Mouse (Mus musculus) neural tube, embryonic 14.5 days (tissue): ENCODE data around the gene Crybb2. TPM values are rescaled to one million over a fixed set of nuclear protein-coding genes. Genes with fewer than 3 reads are reported as not detected.
A peak's percentile ranks its signal among the peaks of the same experiment; 100 is the strongest.

Source experiments
- ATAC-seq: fragments of 200-750 bp; cut with Nextera tagmentation; 2 replicates; pipeline ENCODE4 v1.8.0; 2017; ENCODE audit warnings: low read depth, mild to moderate bottlenecking, moderate TSS enrichment, moderate library complexity
- H3K27ac ChIP-seq: fragments of 300-500 bp; sonication (generic); 2 replicates; pipeline ENCODE4 v1.5.1; 2014; ENCODE audit warnings: low read depth, mild to moderate bottlenecking, control low read depth, low read length, moderate library complexity, mixed read lengths
- H3K27me3 ChIP-seq: fragments of 300-500 bp; sonication (generic); 2 replicates; pipeline ENCODE4 v1.6.1; 2014; ENCODE audit warnings: low read length; ENCODE audit not compliant: control insufficient read depth, insufficient read depth
- H3K36me3 ChIP-seq: fragments of 300-500 bp; sonication (generic); 2 replicates; pipeline ENCODE4 v1.6.1; 2014; ENCODE audit warnings: low read length, mixed read lengths; ENCODE audit not compliant: control insufficient read depth, insufficient read depth
- H3K4me1 ChIP-seq: fragments of 300-500 bp; sonication (generic); 2 replicates; pipeline ENCODE4 v1.6.1; 2014; ENCODE audit warnings: low read length; ENCODE audit not compliant: control insufficient read depth, insufficient read depth
- H3K4me2 ChIP-seq: fragments of 300-500 bp; sonication (generic); 2 replicates; pipeline ENCODE4 v1.6.1; 2014; ENCODE audit warnings: mild to moderate bottlenecking, low read depth, low read length, control low read depth
- H3K4me3 ChIP-seq: fragments of 300-500 bp; sonication (generic); 2 replicates; pipeline ENCODE4 v1.5.1; 2014; ENCODE audit warnings: low read depth, low read length, control low read depth, mixed read lengths
- H3K9ac ChIP-seq: fragments of 300-500 bp; sonication (generic); replicated peaks from 2 replicates; pipeline ENCODE4 v1.6.1; 2014; ENCODE audit warnings: low read depth, mild to moderate bottlenecking, control low read depth, low read length, mixed read lengths
- H3K9me3 ChIP-seq: fragments of 300-500 bp; sonication (generic); 2 replicates; pipeline ENCODE4 v1.6.1; 2016; ENCODE audit warnings: low read length; ENCODE audit not compliant: control insufficient read depth
- WGBS: fragments of 180-500 bp; shearing (Covaris S2); extraction: QIAGEN DNeasy Blood & Tissue Kit; methylation state at CpG from one replicate; pipeline ENCODE4 v1.1.7; 2014; 5-methylcytosine and 5-hydroxymethylcytosine counted together
- polyA plus RNA-seq: library from polyadenylated mRNA; unstranded; fragments of >200 nt; fragmentation: Nextera tagmentation; extraction: Ambion mirVana; gene quantifications from 2 replicates; pipeline ENCODE4 v1.2.1, GENCODE M21; 2014

Gene Crybb2
- not detected in 2 replicates for polyA plus RNA-seq

DNA sequence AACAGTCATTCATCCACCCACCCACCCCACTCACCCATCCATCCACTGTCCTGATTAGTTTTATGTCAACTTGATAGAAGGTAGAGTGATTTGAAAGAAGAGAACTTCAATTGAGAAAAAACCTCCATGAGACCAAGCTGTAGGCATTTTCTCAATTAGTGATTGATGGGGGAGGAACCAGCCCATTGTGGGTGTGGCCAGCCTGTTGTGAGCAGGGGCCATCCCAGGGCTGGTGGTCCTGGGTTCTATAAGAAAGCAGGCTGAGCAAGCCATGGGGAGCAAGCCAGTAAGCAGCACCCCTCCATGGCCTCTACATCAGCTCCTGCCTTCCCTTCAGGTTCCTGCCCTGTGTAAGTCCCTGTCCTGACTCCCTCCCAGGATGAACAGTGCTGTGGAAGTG, at the start of gene Crybb2:
Gene Crybb2, minus strand, starts transcription at position 101 of the 400 bp plus-strand sequence.
- no peaks in the 10 kb centered on the region for H3K9me3 ChIP-seq
- H3K4me3 ChIP-seq, result no peak within 1 kb of the TSS
- no peaks in the 10 kb centered on the region for H3K27me3 ChIP-seq
- H3K4me1 ChIP-seq, result no peaks in the 10 kb centered on the region
- no peaks in the 10 kb centered on the region for H3K36me3 ChIP-seq
- no peak for ATAC-seq
- H3K27ac ChIP-seq, result no peak within 1 kb of the TSS
- no peak within 1 kb of the TSS for H3K4me2 ChIP-seq
- no peak within 1 kb of the TSS for H3K9ac ChIP-seq

DNA sequence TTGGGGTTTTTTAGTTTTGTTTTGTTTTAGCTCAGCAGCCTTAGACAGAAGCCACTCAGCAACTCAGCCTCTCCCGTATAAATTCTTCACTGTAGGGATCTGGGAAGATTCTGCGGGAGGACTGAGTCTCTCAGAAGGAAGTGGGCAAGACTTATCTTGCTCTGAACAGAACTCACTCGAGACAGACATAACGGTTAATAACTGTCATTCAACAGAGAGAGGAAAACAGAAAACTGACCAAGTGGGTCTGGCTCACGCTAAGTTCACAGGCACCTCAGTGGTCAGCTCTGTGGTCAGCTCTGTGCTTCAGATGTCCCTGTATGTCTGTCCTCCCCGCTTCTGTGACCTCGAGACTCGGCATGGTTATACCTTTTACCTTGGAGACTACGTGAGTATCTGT, 49.4 kb upstream of the Crybb2 start:
- no peaks in the 10 kb centered on the region for H3K9me3 ChIP-seq
- no peak for ATAC-seq
- H3K4me1 ChIP-seq, result peaks cover 11% of the 10 kb centered on the region
- no peak overlapping the region for H3K27ac ChIP-seq
- H3K9ac ChIP-seq, result no peak overlapping the region
- H3K4me2 ChIP-seq, result no peak overlapping the region
- H3K36me3 ChIP-seq, result no peaks in the 10 kb centered on the region
- H3K27me3 ChIP-seq, result no peaks in the 10 kb centered on the region
- 83% methylated on average over 9 of the region's 9 CpGs for WGBS
- H3K4me3 ChIP-seq, result no peak overlapping the region

- H3K4me1 ChIP-seq, result peaks cover 11% of the 10 kb centered on the region
- WGBS, result 64% methylated on average over 6 of the region's 6 CpGs
- ATAC-seq, result no peak
Measured at GRCm38 (mm10) chr5:113118695-113119094, 48.8 kb upstream of the Crybb2 start.

GRCm38 (mm10) chr5:113117361-113117760, 47.4 kb upstream of the Crybb2 start:
- H3K36me3 ChIP-seq, result no peaks in the 10 kb centered on the region
- H3K27ac ChIP-seq, result no peak overlapping the region
- no peak overlapping the region for H3K9ac ChIP-seq
- no peaks in the 10 kb centered on the region for H3K27me3 ChIP-seq
- H3K4me2 ChIP-seq, result no peak overlapping the region
- H3K4me3 ChIP-seq, result no peak overlapping the region
- peaks cover 11% of the 10 kb centered on the region for H3K4me1 ChIP-seq
- WGBS, result 64% methylated on average over 5 of the region's 5 CpGs
- ATAC-seq, result no peak
- no peaks in the 10 kb centered on the region for H3K9me3 ChIP-seq

More at GRCm38 (mm10) chr5:113118695-113119094, 48.8 kb upstream of the Crybb2 start:
- Histone ChIP-seq H3K9ac (no peak overlapping the region), H3K27ac (no peak overlapping the region), H3K4me2 (no peak overlapping the region), H3K27me3 (no peaks in the 10 kb centered on the region), H3K9me3 (no peaks in the 10 kb centered on the region), H3K36me3 (no peaks in the 10 kb centered on the region), H3K4me3 (no peak overlapping the region)

DNA sequence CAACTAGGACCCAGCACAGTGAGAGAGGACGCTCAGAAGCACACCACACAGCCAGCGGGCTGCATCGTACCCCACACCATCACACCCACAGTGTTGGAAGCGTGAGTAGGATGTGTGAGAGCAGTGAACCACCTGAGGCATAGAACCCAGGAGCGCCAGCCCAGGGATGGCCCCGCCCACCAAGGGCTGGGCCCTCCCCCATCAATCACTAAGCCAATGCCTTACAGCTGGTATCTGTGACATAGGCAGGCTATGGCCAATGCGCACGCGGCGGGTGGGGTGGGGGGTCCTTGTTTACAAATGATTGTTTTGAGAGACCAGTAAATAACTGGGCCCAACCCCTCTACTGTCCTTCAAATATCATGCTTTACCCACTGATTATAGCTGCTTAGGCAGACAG, 46.0 kb upstream of the Crybb2 start:
- H3K9me3 ChIP-seq, result no peaks in the 10 kb centered on the region
- no peaks in the 10 kb centered on the region for H3K36me3 ChIP-seq
- no peak overlapping the region for H3K27ac ChIP-seq
- no peak overlapping the region for H3K9ac ChIP-seq
- H3K4me3 ChIP-seq, result no peak overlapping the region
- WGBS, result 77% methylated on average over 10 of the region's 10 CpGs
- H3K4me2 ChIP-seq, result no peak overlapping the region
- H3K4me1 ChIP-seq, result peaks cover 7% of the 10 kb centered on the region; the same call in 1 of the 2 replicates
- ATAC-seq, result no peak
- H3K27me3 ChIP-seq, result no peaks in the 10 kb centered on the region

DNA sequence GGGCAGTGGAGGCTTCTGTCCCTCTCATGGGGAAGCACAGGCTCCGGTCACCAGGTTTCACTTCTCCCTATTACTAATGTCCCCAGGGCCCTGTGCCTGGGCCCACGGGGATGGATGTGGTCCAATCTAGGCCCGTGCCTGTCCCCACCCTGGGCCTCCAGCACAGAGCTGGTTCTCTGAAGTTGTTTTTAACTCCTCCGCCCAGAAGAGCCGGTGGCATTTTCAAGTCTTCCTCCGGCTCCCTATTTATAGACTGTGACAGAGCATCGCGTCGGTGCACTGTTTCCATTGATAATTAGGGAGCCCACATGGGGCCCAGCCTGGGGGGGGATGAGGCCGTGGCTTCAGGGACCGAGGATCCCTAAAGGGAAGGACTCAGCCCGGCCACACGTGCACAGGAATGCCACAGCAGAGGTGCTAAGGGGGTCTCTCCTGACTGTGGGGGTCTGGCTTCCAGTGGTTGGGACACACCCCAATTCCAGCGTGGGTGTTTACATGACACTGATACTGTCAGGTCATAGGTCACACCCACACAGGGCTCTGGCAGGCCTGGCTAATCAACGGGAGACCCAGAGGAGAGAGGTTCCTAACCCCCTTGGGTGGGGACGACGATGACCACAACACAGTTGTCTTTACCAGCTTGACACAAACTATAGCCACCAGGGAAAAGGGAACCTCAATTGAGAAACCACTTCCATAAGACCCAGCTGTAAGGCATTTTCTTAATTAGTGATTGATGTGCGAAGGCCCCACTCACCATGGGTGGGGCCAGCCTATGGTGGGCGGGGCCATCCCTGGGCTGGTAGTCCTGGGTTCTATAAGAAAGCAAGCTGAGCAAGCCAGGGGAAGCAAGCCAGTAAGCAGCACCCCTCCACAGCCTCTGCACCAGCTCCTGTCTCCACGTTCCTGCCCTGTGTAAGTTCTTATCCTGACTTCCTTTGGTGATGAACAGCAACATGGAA, 44.6 kb upstream of the Crybb2 start:
- Histone ChIP-seq H3K27ac (no peak overlapping the region), H3K4me1 (0 out of 2 replicates have a peak, but pooled peaks cover 6% of the 10 kb centered on the region), H3K4me2 (no peak overlapping the region), H3K9me3 (no peaks in the 10 kb centered on the region), H3K36me3 (no peaks in the 10 kb centered on the region), H3K4me3 (no peak overlapping the region), H3K27me3 (no peaks in the 10 kb centered on the region), H3K9ac (no peak overlapping the region)
- ATAC-seq, result no peak
- WGBS, result 39% methylated on average over 20 of the region's 20 CpGs

DNA sequence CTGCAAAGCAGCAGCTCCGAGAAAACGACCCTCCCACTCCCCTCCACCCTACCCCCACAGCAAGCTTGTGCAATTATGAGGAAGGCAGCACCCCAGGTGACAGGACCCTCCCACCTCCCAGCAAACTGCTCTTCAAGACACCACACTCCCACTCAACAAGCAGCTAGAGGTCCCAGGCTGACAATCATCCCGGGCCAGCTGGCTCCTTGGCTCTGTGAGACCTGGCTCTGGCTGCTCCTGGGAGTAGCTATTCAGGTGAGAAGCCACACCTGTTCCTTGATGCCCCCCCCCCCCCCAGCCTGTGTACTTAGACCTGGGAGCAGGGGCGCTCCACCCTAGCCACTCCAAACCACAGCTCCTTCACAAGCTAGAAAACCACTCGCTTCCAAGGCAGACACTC, 43.2 kb upstream of the Crybb2 start:
- 43% methylated on average over 5 of the region's 5 CpGs for WGBS
- ATAC-seq, result no peak

DNA sequence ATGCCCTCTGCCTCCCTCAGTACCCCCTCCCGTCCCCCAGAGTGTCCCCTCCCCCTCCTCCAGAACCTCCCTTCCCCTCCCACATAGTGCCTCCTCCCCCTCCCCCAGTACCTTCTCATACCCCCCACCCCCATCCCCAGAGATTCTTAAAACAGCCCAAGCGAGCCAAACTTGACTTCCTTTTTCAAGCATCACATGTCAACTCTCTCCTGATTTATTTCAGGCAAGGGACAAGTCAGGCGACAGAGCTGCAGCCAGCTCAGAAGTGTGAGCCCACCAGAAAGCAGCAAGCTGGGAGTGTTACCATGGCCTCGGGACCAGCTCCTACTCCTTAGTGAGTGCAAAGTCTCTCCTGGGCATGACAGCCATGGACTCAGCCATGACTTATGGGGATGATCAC, 41.4 kb upstream of the Crybb2 start:
- Histone ChIP-seq H3K4me3 (no peak overlapping the region), H3K9me3 (no peaks in the 10 kb centered on the region), H3K27ac (no peak overlapping the region), H3K36me3 (no peaks in the 10 kb centered on the region), H3K27me3 (no peaks in the 10 kb centered on the region), H3K4me1 (0 out of 2 replicates have a peak, but pooled peaks cover 6% of the 10 kb centered on the region), H3K9ac (no peak overlapping the region), H3K4me2 (no peak overlapping the region)
- 1% methylated on average over 4 of the region's 4 CpGs for WGBS
- ATAC-seq, result no peak

More for the DNA sequence above, 43.2 kb upstream of the Crybb2 start:
- Histone ChIP-seq H3K9me3 (no peaks in the 10 kb centered on the region), H3K4me1 (0 out of 2 replicates have a peak, but pooled peaks cover 6% of the 10 kb centered on the region), H3K36me3 (no peaks in the 10 kb centered on the region), H3K27me3 (no peaks in the 10 kb centered on the region), H3K9ac (no peak overlapping the region), H3K27ac (no peak overlapping the region), H3K4me2 (no peak overlapping the region), H3K4me3 (no peak overlapping the region)

DNA sequence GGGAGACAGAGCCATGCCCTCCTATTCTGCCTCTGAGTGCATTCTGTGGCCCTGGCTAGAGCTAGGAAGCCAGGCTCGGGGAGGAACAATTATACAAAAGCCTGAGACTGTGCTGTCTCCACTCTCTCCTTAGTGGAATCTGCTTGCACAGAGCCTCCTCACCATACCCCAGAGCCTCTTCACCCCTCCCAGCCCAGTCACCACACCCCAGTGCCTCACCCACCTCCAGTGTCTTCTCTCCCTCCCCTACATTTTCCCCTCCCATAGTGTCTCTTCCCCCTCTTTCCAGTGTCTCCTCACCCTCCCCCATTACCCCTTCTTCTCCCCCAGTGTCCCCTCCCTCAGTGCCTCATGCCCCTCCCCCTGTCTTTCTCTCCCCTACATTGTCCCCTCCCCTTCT, 41.0 kb upstream of the Crybb2 start:
- 0% methylated on average over 1 of the region's 1 CpGs for WGBS
- no peaks in the 10 kb centered on the region for H3K36me3 ChIP-seq
- 0 out of 2 replicates have a peak, but pooled peaks cover 6% of the 10 kb centered on the region for H3K4me1 ChIP-seq
- no peak overlapping the region for H3K9ac ChIP-seq
- ATAC-seq, result no peak
- H3K9me3 ChIP-seq, result no peaks in the 10 kb centered on the region
- no peak overlapping the region for H3K4me3 ChIP-seq
- no peak overlapping the region for H3K4me2 ChIP-seq
- H3K27me3 ChIP-seq, result no peaks in the 10 kb centered on the region
- H3K27ac ChIP-seq, result peak overlapping the region; percentile 55
